Mouse (Mus musculus): ENCODE measurements around the gene Rngtt. TPM values are rescaled to one million over a fixed set of nuclear protein-coding genes. Genes with fewer than 3 reads are reported as not detected.
"Not testable (repeated sequence)": the region's sequence is repeated elsewhere in the genome, so short reads cannot be mapped to it uniquely, and the experiment has no call there.

Rngtt gene
- polyA plus RNA-seq, 1 experiment from 2014 or later: 28.3 TPM

DNA sequence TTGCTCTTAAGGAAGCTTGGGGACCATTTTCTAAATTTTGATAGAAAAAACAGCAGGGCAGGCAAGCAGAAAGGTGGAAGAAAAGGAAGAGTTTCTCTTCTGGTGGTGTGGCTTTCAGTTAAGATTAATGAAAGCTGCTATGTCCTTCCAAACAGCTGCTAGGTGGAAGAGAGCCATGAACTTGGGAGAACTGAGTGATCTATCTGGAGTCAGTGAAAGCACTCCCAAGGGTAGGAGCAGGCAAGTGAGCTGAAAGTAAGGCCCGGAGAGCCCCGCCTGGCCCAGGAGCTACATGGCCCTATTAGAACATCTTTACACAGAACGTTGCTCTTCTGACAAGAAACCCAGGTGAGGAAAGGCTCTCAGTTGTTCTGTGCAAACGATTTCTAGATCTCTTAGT lies 103.7 kb downstream of the Rngtt start:
- no peaks in the 10 kb centered on the region for H3K27me3 ChIP-seq (ENCODE audit: insufficient read depth, poor library complexity, severe bottlenecking)
- H3K9me3 ChIP-seq: no peaks in the 10 kb centered on the region
- no peak overlapping the region for H3K27ac ChIP-seq
- H3K4me1 ChIP-seq: no peaks in the 10 kb centered on the region
- no peak overlapping the region for H3K4me3 ChIP-seq
- DNase-seq (ENCODE audit: low spot score): no peak
- 82% methylated on average over 4 of the region's 4 CpGs for WGBS
- no peaks in the 10 kb centered on the region for H3K36me3 ChIP-seq

DNA sequence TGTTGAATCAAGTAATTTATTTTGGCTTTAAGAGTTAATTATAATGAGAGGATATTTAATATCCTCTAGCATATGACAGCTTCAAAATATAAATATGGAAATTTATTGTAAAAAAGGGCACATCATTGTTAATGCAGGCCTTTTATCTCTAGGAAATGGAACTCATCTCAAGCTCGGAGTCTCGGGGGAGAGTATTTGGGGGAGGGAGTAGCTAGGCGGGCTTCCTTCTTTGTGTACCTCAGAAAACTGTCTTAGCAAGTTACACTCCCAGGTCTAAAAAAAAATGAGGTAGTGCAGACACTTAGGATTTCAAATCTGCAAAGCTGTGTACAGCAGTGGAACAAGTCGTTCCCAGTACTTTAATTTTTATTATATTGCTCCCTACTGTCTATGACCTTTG lies 104.7 kb downstream of the Rngtt start:
- Histone ChIP-seq H3K27ac (no peak overlapping the region), H3K9me3 (no peaks in the 10 kb centered on the region), H3K4me1 (no peaks in the 10 kb centered on the region), H3K36me3 (no peaks in the 10 kb centered on the region), H3K27me3 (ENCODE audit: insufficient read depth, poor library complexity, severe bottlenecking) (no peaks in the 10 kb centered on the region), H3K4me3 (no peak overlapping the region)
- no peak for DNase-seq (ENCODE audit: low spot score)
- WGBS: 72% methylated on average over 4 of the region's 4 CpGs

DNA sequence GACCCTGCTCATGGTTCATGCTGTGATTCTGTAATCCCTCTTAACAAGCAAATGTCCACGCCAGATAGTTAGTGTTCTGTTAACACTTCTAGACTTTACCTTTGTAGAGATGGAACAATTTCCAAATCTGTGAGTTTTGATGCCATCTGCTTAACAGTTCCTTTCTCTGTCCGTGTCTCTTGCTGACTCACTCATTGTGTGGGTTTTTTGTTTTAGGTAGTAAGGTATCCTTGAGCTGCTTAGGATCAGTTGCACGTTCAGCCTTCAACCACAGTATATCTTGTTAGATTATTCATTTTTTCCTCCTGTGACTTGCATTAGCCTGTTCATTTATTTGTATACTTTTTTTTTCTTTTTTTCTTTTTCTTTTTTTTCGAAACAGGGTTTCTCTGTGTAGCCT lies 107.3 kb downstream of the Rngtt start:
- Histone ChIP-seq H3K4me3 (no peak overlapping the region), H3K36me3 (no peaks in the 10 kb centered on the region), H3K9me3 (no peaks in the 10 kb centered on the region), H3K4me1 (no peaks in the 10 kb centered on the region), H3K27ac (no peak overlapping the region), H3K27me3 (ENCODE audit: insufficient read depth, poor library complexity, severe bottlenecking) (no peaks in the 10 kb centered on the region)
- WGBS: 88% methylated on average over 4 of the region's 4 CpGs
- DNase-seq (ENCODE audit: low spot score): no peak

DNA sequence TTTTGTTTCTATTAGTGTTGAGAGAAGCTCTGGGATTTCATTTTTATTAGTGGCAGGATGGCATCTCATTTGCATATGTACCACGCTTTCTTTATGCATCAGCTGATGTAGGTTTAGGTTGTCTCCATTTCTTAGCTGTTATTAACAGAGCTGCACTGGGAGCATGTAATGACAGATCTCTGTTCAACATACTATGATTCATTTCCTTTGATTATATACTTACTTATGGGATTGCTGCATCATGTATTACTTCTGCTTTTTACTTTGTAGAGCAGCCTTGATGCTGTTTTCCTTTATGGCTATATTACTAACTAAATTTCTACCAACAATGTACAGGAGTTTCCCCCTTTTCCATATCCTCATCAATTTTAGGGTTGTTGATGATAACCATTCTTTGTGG lies 109.5 kb downstream of the Rngtt start:
- no peaks in the 10 kb centered on the region for H3K27me3 ChIP-seq (ENCODE audit: insufficient read depth, poor library complexity, severe bottlenecking)
- no peak for DNase-seq (ENCODE audit: low spot score)
- H3K27ac ChIP-seq: no peak overlapping the region
- H3K36me3 ChIP-seq: no peaks in the 10 kb centered on the region
- H3K4me3 ChIP-seq: no peak overlapping the region
- no peaks in the 10 kb centered on the region for H3K4me1 ChIP-seq
- no peaks in the 10 kb centered on the region for H3K9me3 ChIP-seq
- WGBS: 92% methylated on average over 1 of the region's 1 CpGs

DNA sequence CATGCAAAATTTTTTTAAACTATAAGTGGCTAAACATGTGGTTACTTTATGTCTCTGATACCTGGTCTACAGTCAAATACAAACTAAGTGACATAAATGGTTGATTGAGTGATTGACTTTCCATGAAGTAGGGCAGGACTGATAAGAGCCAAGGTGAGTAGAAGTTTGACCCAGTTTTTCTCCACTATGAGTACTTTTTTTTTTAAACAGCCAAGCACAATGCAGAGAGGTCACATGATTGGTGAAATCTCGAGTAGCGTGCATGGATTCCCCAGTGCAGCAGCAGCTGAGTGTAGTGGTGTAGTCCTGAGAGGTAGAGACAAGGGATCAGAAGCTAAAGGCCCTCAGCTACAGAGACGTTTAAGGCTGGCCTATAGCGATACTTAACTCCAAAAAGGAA lies 118.7 kb downstream of the Rngtt start:
- no peak for DNase-seq (ENCODE audit: low spot score)
- Histone ChIP-seq H3K27me3 (ENCODE audit: insufficient read depth, poor library complexity, severe bottlenecking) (no peaks in the 10 kb centered on the region), H3K4me1 (no peaks in the 10 kb centered on the region), H3K27ac (no peak overlapping the region), H3K9me3 (no peaks in the 10 kb centered on the region), H3K4me3 (no peak overlapping the region), H3K36me3 (no peaks in the 10 kb centered on the region)
- WGBS: 64% methylated on average over 4 of the region's 4 CpGs

DNA sequence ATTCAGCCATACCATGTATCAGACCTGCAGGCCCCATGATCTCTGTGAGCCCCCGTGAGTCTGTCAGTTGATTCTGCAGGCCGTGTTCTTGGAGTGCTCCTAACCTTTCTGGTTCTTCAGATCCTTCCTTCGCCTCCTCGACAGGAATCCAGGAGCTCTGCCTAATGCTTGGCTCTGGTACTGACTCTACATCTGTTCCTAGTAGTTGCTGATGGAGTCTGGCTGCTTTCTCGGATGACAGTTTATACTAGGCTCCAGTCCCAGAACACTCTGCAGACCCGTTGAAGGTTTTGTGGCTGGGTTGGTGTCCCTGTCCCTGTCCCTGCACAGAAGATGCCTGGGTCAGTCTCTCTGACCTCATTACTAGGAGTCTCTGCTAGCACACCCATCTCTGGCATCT lies 131.8 kb downstream of the Rngtt start:
- WGBS: 88% methylated on average over 6 of the region's 6 CpGs
- Histone ChIP-seq H3K27me3 (ENCODE audit: insufficient read depth, poor library complexity, severe bottlenecking) (no peaks in the 10 kb centered on the region), H3K4me1 (no peaks in the 10 kb centered on the region)

DNA sequence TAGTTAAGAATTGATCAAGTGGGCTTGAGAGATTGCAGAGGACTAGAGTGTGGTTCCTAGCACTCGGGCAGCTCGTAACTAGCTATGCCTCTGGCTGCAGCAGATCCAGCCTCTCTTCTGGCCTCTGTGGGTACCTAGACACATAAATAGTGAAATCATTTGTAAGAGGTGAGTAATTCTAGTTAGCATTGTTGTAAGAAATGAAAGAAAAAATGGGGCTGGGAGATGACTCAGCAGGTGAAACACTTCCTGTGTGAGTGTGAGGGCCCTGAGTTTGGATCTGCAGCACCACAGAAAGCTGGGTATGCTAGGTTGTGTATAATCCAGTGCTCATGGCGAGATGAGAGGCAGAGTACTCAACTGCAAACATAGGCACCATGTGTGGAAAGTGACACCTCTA lies 136.2 kb downstream of the Rngtt start:
- Histone ChIP-seq H3K36me3 (no peaks in the 10 kb centered on the region), H3K27me3 (ENCODE audit: insufficient read depth, poor library complexity, severe bottlenecking) (no peaks in the 10 kb centered on the region), H3K27ac (no peak overlapping the region), H3K4me1 (no peaks in the 10 kb centered on the region), H3K4me3 (no peak overlapping the region), H3K9me3 (no peaks in the 10 kb centered on the region)
- no peak for DNase-seq (ENCODE audit: low spot score)
- WGBS: 86% methylated on average over 3 of the region's 3 CpGs

More for the DNA sequence above, 131.8 kb downstream of the Rngtt start:
- H3K27ac ChIP-seq: no peak overlapping the region
- H3K4me3 ChIP-seq: no peak overlapping the region
- H3K36me3 ChIP-seq: no peaks in the 10 kb centered on the region
- H3K9me3 ChIP-seq: no peaks in the 10 kb centered on the region
- DNase-seq (ENCODE audit: low spot score): no peak

DNA sequence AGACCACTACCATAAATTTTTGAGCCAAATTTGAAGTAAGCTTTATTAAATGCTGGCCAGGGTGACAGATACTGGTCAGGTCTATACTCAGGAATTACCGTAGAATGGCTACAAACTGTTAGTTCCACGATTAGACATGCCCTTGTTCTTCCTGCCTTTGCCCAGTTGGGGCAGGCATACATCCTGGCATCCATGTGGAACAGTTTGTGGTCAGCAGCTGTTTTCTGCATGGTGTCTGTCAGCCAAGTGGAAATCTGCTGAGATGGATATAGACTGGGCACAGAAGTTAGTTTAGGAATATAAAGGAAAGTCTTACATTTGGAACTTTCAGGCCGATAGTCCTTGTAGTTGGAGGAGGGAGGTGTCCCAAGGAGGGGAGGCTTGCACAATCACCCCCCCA lies 136.8 kb downstream of the Rngtt start:
- H3K9me3 ChIP-seq: no peaks in the 10 kb centered on the region
- 96% methylated on average over 3 of the region's 3 CpGs for WGBS
- no peaks in the 10 kb centered on the region for H3K27me3 ChIP-seq (ENCODE audit: insufficient read depth, poor library complexity, severe bottlenecking)

DNA sequence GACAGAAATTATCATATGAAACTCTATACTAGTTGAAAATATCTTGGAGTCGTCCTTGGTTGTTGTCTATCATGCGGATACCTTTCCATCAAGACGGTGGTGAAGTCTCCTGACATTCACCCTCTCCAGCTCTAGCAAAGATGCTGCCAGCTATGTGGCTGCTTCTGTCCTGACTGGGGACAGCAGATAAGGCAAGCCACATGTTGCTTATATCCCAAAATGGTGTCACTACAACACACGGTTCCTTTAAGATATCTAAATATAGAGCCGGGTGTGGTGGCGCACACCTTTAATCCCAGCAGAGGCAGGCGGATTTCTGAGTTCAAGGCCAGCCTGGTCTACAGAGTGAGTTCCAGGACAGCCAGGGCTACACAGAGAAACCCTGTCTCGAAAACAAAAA lies 140.2 kb downstream of the Rngtt start:
- H3K4me1 ChIP-seq; H3K27ac ChIP-seq; H3K9me3 ChIP-seq; H3K36me3 ChIP-seq; DNase-seq (ENCODE audit: low spot score); H3K27me3 ChIP-seq (ENCODE audit: insufficient read depth, poor library complexity, severe bottlenecking); H3K4me3 ChIP-seq: not testable (repeated sequence)
- WGBS: 79% methylated on average over 8 of the region's 8 CpGs

More for the DNA sequence above, 136.8 kb downstream of the Rngtt start:
- DNase-seq (ENCODE audit: low spot score): no peak
- no peak overlapping the region for H3K4me3 ChIP-seq
- H3K27ac ChIP-seq: no peak overlapping the region
- H3K4me1 ChIP-seq: no peaks in the 10 kb centered on the region
- no peaks in the 10 kb centered on the region for H3K36me3 ChIP-seq

DNA sequence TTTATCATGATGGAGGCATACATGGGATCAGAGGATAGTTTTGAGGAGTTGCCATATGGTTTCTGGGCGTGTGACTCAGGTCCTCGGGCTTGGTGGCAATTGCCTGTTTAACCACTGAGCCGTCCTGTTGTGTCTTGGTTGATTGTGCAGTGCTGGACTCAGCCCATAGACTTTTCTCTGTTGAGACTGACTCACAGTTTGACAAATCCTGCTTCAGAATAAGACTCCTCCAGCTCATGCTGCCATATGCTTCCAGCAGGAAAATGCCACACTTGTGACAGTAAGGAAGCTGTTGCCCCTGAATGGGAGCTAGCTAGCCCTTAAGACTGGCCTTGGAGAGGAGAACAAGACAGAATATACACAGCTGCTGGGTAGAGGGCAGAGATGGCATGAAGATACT lies 149.7 kb downstream of the Rngtt start:
- no peak for DNase-seq (ENCODE audit: low spot score)
- 91% methylated on average over 3 of the region's 3 CpGs for WGBS

DNA sequence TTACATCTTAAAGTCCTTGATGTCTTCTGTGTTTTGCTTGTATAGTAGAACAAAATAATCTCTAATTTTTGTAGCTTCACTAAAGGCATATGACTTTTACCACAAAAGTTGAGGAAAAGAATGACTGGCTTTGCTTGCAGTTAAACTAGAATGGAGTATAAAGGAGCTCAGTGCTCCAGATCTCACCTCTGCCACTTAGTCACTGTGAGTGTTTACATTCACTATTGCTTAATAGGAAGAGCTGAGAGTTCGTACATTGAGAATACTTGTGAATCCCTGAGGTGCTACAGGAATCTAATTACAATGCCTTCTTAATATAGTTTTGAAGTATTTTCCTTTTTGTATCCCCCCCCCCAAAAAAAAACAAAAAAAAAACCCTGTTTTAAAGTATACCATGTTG lies 154.3 kb downstream of the Rngtt start:
- DNase-seq (ENCODE audit: low spot score): no peak
- no peak overlapping the region for H3K4me3 ChIP-seq
- no peaks in the 10 kb centered on the region for H3K9me3 ChIP-seq
- H3K4me1 ChIP-seq: no peaks in the 10 kb centered on the region
- 87% methylated on average over 1 of the region's 1 CpGs for whole genome bisulfite sequencing
- H3K27ac ChIP-seq: no peak overlapping the region
- peaks cover 10% of the 10 kb centered on the region; the same call in 1 of the 2 replicates for H3K36me3 ChIP-seq
- no peaks in the 10 kb centered on the region for H3K27me3 ChIP-seq (ENCODE audit: insufficient read depth, poor library complexity, severe bottlenecking)

More for the DNA sequence above, 149.7 kb downstream of the Rngtt start:
- H3K4me3 ChIP-seq: no peak overlapping the region
- no peaks in the 10 kb centered on the region for H3K27me3 ChIP-seq (ENCODE audit: insufficient read depth, poor library complexity, severe bottlenecking)
- no peak overlapping the region for H3K27ac ChIP-seq
- H3K9me3 ChIP-seq: no peaks in the 10 kb centered on the region
- H3K36me3 ChIP-seq: peaks cover 13% of the 10 kb centered on the region; the same call in 1 of the 2 replicates
- H3K4me1 ChIP-seq: no peaks in the 10 kb centered on the region

DNA sequence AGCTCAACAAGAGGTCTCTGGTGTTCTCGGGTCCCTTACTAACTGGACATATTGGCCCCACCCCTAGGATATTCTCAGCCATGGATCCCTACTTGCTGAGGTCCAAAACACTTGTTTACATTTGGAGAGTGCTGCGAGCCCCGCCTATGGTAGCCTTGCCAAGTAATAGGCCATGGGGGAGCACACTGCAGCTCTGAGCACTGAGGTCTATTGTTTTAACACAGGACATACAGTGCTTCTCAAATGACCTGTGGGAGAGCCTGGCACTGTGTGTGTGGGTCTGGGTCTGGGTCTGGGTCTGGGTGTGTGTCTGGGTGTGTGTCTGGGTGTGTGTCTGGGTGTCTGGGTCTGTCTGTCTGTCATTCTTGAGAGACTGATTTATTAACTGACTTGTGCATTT lies 155.8 kb downstream of the Rngtt start:
- WGBS: 89% methylated on average over 3 of the region's 3 CpGs
- H3K9me3 ChIP-seq: no peaks in the 10 kb centered on the region
- no peaks in the 10 kb centered on the region for H3K27me3 ChIP-seq (ENCODE audit: insufficient read depth, poor library complexity, severe bottlenecking)
- no peak overlapping the region; the same call in 1 of the 2 replicates for H3K27ac ChIP-seq
- DNase-seq (ENCODE audit: low spot score): no peak
- H3K36me3 ChIP-seq: peaks cover 10% of the 10 kb centered on the region; the same call in 1 of the 2 replicates
- no peaks in the 10 kb centered on the region for H3K4me1 ChIP-seq
- H3K4me3 ChIP-seq: no peak overlapping the region

DNA sequence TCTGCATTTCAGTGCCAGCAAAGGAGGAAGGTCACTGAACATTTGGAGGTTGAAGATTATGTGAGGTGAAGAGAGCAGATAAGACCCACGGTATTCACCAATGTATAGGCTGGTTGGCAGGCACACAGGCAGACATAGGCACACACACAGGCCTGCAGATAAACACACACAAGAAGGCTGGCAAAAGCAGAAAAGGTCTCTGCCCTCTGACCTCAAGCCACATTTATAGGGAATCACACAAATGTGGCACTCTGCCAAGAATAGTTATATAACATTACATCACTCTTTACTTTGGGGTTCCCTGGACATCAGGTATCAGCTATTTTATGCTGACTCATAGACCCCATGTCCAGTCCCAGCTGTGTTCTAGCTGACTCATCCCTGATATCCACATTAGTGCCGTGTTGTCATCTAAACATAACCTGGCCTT lies 156.9 kb downstream of the Rngtt start:
- H3K4me1 ChIP-seq: no peaks in the 10 kb centered on the region
- 35% methylated on average over 2 of the region's 2 CpGs for WGBS
- no peak for DNase-seq (ENCODE audit: low spot score)
- no peaks in the 10 kb centered on the region for H3K9me3 ChIP-seq
- no peak overlapping the region for H3K27ac ChIP-seq
- H3K36me3 ChIP-seq: peaks cover 10% of the 10 kb centered on the region; the same call in 1 of the 2 replicates
- no peaks in the 10 kb centered on the region for H3K27me3 ChIP-seq (ENCODE audit: insufficient read depth, poor library complexity, severe bottlenecking)
- H3K4me3 ChIP-seq: no peak overlapping the region

DNA sequence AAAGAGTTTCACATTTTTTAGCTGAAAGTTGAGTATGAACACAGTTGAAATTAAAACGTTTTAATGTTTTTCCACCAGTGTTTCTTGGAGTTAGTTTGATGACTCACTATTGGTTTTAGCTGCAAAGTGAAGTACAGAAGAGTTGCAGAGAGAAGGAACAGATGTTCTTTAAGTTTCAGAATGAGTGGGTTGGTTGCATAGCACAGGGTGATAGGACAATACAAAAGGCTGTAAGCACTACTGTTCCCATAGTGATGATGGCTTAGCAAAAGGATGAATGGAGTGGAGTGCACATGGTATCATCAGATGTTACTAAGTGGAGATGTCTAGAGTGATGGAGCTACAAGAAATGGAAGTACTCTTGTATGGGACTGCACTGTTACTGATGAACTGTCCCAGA lies 157.5 kb downstream of the Rngtt start:
- Histone ChIP-seq H3K27ac (no peak overlapping the region), H3K9me3 (no peaks in the 10 kb centered on the region), H3K4me3 (no peak overlapping the region), H3K36me3 (peaks cover 5% of the 10 kb centered on the region; the same call in 1 of the 2 replicates), H3K4me1 (no peaks in the 10 kb centered on the region), H3K27me3 (ENCODE audit: insufficient read depth, poor library complexity, severe bottlenecking) (no peaks in the 10 kb centered on the region)
- DNase-seq (ENCODE audit: low spot score): no peak
- WGBS: 56% methylated on average over 1 of the region's 1 CpGs
